Mouse (Mus musculus) heart, embryonic 13.5 days (tissue): ENCODE results near the gene Nav2. TPM values are rescaled to one million over a fixed set of nuclear protein-coding genes. Genes with fewer than 3 reads are reported as not detected.
A peak's percentile ranks its signal among the peaks of the same experiment; 100 is the strongest.

ENCODE experiments used
- ATAC-seq: fragments of 200-750 bp; cut with Nextera tagmentation; 2 replicates; pipeline ENCODE4 v1.8.0; 2017; ENCODE audit warnings: moderate TSS enrichment; ENCODE audit not compliant: insufficient number of reproducible peaks, low FRiP score, low TSS enrichment; ENCODE audit errors: extremely low read depth
- H3K27ac ChIP-seq: fragments of 300-500 bp; sonication (generic); replicated peaks from 2 replicates; pipeline ENCODE4 v1.5.1; 2015; ENCODE audit warnings: moderate library complexity, mild to moderate bottlenecking, inconsistent platforms
- H3K27me3 ChIP-seq: fragments of 300-500 bp; sonication (generic); replicated peaks from 2 replicates; pipeline ENCODE4 v1.6.1; 2015; ENCODE audit warnings: mild to moderate bottlenecking, inconsistent platforms
- H3K36me3 ChIP-seq: fragments of 300-500 bp; sonication (generic); 2 replicates; pipeline ENCODE4 v1.6.1; 2015; ENCODE audit warnings: mild to moderate bottlenecking, inconsistent platforms
- H3K4me1 ChIP-seq: fragments of 300-500 bp; sonication (generic); 2 replicates; pipeline ENCODE4 v1.6.1; 2015; ENCODE audit warnings: inconsistent platforms
- H3K4me2 ChIP-seq: fragments of 300-500 bp; sonication (generic); 2 replicates; pipeline ENCODE4 v1.6.1; 2015; ENCODE audit warnings: inconsistent platforms, mild to moderate bottlenecking, moderate library complexity
- H3K4me3 ChIP-seq: fragments of 300-500 bp; sonication (generic); 2 replicates; pipeline ENCODE4 v1.5.1; 2015; ENCODE audit warnings: moderate library complexity, mild to moderate bottlenecking, inconsistent platforms
- H3K9ac ChIP-seq: fragments of 300-500 bp; sonication (generic); 2 replicates; pipeline ENCODE4 v1.6.1; 2015; ENCODE audit warnings: inconsistent platforms, mild to moderate bottlenecking, moderate library complexity
- H3K9me3 ChIP-seq: fragments of 300-500 bp; sonication (generic); 2 replicates; pipeline ENCODE4 v1.6.1; 2016; ENCODE audit warnings: inconsistent platforms
- WGBS: fragments of 180-500 bp; shearing (Covaris S2); methylation state at CpG from one replicate; pipeline ENCODE4 v1.1.7; 2015; ENCODE audit warnings: mixed read lengths; 5-methylcytosine and 5-hydroxymethylcytosine counted together
- polyA plus RNA-seq: library from polyadenylated mRNA; unstranded; fragments of >200 nt; fragmentation: Nextera tagmentation; extraction: Ambion mirVana; gene quantifications from 2 replicates; pipeline ENCODE4 v1.2.1, GENCODE M21; 2015

Gene Nav2
- polyA plus RNA-seq, 1 experiment from 2014 or later: 25.3 TPM

- no peaks in the 10 kb centered on the region for H3K9me3 ChIP-seq
- H3K4me3 ChIP-seq: no peak overlapping the region
- no peak overlapping the region for H3K27ac ChIP-seq
- H3K36me3 ChIP-seq: peaks cover 99% of the 10 kb centered on the region
- H3K4me2 ChIP-seq: no peak overlapping the region
- 72% methylated on average over 7 of the region's 7 CpGs for WGBS
- no peak for ATAC-seq
- H3K9ac ChIP-seq: no peak overlapping the region
- no peaks in the 10 kb centered on the region for H3K27me3 ChIP-seq
- no peaks in the 10 kb centered on the region for H3K4me1 ChIP-seq
Measured at GRCm38 (mm10) chr7:49582551-49582950, 674.0 kb downstream of the Nav2 start.

GRCm38 (mm10) chr7:49583176-49583575 is 674.7 kb downstream of the Nav2 start:
- no peaks in the 10 kb centered on the region for H3K9me3 ChIP-seq
- peaks cover 99% of the 10 kb centered on the region for H3K36me3 ChIP-seq
- H3K27ac ChIP-seq: no peak overlapping the region
- no peak overlapping the region for H3K4me3 ChIP-seq
- no peaks in the 10 kb centered on the region for H3K27me3 ChIP-seq
- no peaks in the 10 kb centered on the region for H3K4me1 ChIP-seq
- WGBS: 84% methylated on average over 6 of the region's 6 CpGs
- no peak for ATAC-seq
- no peak overlapping the region for H3K9ac ChIP-seq
- H3K4me2 ChIP-seq: no peak overlapping the region

- whole genome bisulfite sequencing: 71% methylated on average over 5 of the region's 5 CpGs
- Histone ChIP-seq H3K4me1 (no peaks in the 10 kb centered on the region), H3K9ac (no peak overlapping the region), H3K9me3 (no peaks in the 10 kb centered on the region), H3K4me3 (no peak overlapping the region), H3K27ac (no peak overlapping the region), H3K36me3 (peaks cover 100% of the 10 kb centered on the region), H3K4me2 (no peak overlapping the region), H3K27me3 (no peaks in the 10 kb centered on the region)
- no peak for ATAC-seq
Measured at GRCm38 (mm10) chr7:49586530-49587120, 678.1 kb downstream of the Nav2 start.

GRCm38 (mm10) chr7:49589635-49590034 is 681.1 kb downstream of the Nav2 start:
- no peak overlapping the region for H3K4me3 ChIP-seq
- no peak overlapping the region for H3K4me2 ChIP-seq
- 85% methylated on average over 8 of the region's 8 CpGs for WGBS
- H3K4me1 ChIP-seq: no peaks in the 10 kb centered on the region
- no peaks in the 10 kb centered on the region for H3K27me3 ChIP-seq
- H3K9me3 ChIP-seq: no peaks in the 10 kb centered on the region
- H3K9ac ChIP-seq: no peak overlapping the region
- H3K27ac ChIP-seq: no peak overlapping the region
- H3K36me3 ChIP-seq: peaks cover 100% of the 10 kb centered on the region
- no peak for ATAC-seq

- no peak overlapping the region for H3K9ac ChIP-seq
- no peak overlapping the region for H3K4me2 ChIP-seq
- peaks cover 99% of the 10 kb centered on the region for H3K36me3 ChIP-seq
- no peak for ATAC-seq
- no peak overlapping the region for H3K27ac ChIP-seq
- no peak overlapping the region for H3K4me3 ChIP-seq
- no peaks in the 10 kb centered on the region for H3K9me3 ChIP-seq
- no peaks in the 10 kb centered on the region for H3K27me3 ChIP-seq
- WGBS: 80% methylated on average over 3 of the region's 3 CpGs
- H3K4me1 ChIP-seq: peaks cover 29% of the 10 kb centered on the region
Measured at GRCm38 (mm10) chr7:49597776-49598175, 689.3 kb downstream of the Nav2 start.

- Histone ChIP-seq H3K4me1 (peaks cover 29% of the 10 kb centered on the region), H3K27ac (no peak overlapping the region), H3K36me3 (peaks cover 99% of the 10 kb centered on the region), H3K27me3 (no peaks in the 10 kb centered on the region), H3K9me3 (no peaks in the 10 kb centered on the region), H3K9ac (no peak overlapping the region), H3K4me3 (no peak overlapping the region), H3K4me2 (no peak overlapping the region)
- no peak for ATAC-seq
- 89% methylated on average over 13 of the region's 13 CpGs for WGBS
Measured at GRCm38 (mm10) chr7:49598225-49598624, 689.7 kb downstream of the Nav2 start.

GRCm38 (mm10) chr7:49599950-49600349 is 691.4 kb downstream of the Nav2 start:
- ATAC-seq: no peak
- H3K36me3 ChIP-seq: peaks cover 99% of the 10 kb centered on the region
- H3K4me1 ChIP-seq: peaks cover 29% of the 10 kb centered on the region
- no peaks in the 10 kb centered on the region for H3K27me3 ChIP-seq
- H3K9me3 ChIP-seq: no peaks in the 10 kb centered on the region
- 63% methylated on average over 3 of the region's 3 CpGs for WGBS
- H3K4me2 ChIP-seq: no peak overlapping the region
- no peak overlapping the region for H3K9ac ChIP-seq
- H3K27ac ChIP-seq: peak overlapping the region; percentile 21; the same call in 1 of the 2 replicates
- no peak overlapping the region for H3K4me3 ChIP-seq

- no peak overlapping the region for H3K4me3 ChIP-seq
- no peaks in the 10 kb centered on the region for H3K27me3 ChIP-seq
- 0 out of 2 replicates have a peak overlapping the region, but pooled peaks have one; percentile 4 for H3K27ac ChIP-seq
- H3K9ac ChIP-seq: no peak overlapping the region
- ATAC-seq: no peak
- WGBS: 45% methylated on average over 13 of the region's 13 CpGs
- H3K9me3 ChIP-seq: no peaks in the 10 kb centered on the region
- no peak overlapping the region for H3K4me2 ChIP-seq
- H3K4me1 ChIP-seq: peaks cover 29% of the 10 kb centered on the region
- H3K36me3 ChIP-seq: peaks cover 99% of the 10 kb centered on the region
Measured at GRCm38 (mm10) chr7:49601191-49601975, 692.9 kb downstream of the Nav2 start.

- Histone ChIP-seq H3K9me3 (no peaks in the 10 kb centered on the region), H3K9ac (no peak overlapping the region), H3K4me1 (peaks cover 14% of the 10 kb centered on the region), H3K36me3 (peaks cover 93% of the 10 kb centered on the region), H3K4me3 (no peak overlapping the region), H3K27me3 (no peaks in the 10 kb centered on the region), H3K4me2 (no peak overlapping the region), H3K27ac (no peak overlapping the region)
- 85% methylated on average over 14 of the region's 14 CpGs for WGBS
- ATAC-seq: no peak
Measured at GRCm38 (mm10) chr7:49604244-49604643, 695.7 kb downstream of the Nav2 start.

- H3K4me3 ChIP-seq: no peak overlapping the region
- H3K27me3 ChIP-seq: no peaks in the 10 kb centered on the region
- peaks cover 5% of the 10 kb centered on the region; the same call in 1 of the 2 replicates for H3K4me1 ChIP-seq
- WGBS: 73% methylated on average over 15 of the region's 15 CpGs
- H3K4me2 ChIP-seq: no peak overlapping the region
- H3K9me3 ChIP-seq: no peaks in the 10 kb centered on the region
- peaks cover 83% of the 10 kb centered on the region for H3K36me3 ChIP-seq
- no peak for ATAC-seq
- H3K9ac ChIP-seq: no peak overlapping the region
- H3K27ac ChIP-seq: peak overlapping the region; percentile 32
Measured at GRCm38 (mm10) chr7:49604965-49605795, 696.7 kb downstream of the Nav2 start.

GRCm38 (mm10) chr7:49616258-49616735 is 707.8 kb downstream of the Nav2 start:
- H3K4me2 ChIP-seq: peak overlapping the region; percentile 47

More at GRCm38 (mm10) chr7:49616258-49616735, 707.8 kb downstream of the Nav2 start:
- H3K36me3 ChIP-seq: no peaks in the 10 kb centered on the region
- no peak overlapping the region for H3K4me3 ChIP-seq
- no peak overlapping the region for H3K9ac ChIP-seq
- H3K27ac ChIP-seq: no peak overlapping the region
- no peaks in the 10 kb centered on the region for H3K4me1 ChIP-seq
- H3K27me3 ChIP-seq: peaks cover 35% of the 10 kb centered on the region
- no peak; the same call in 1 of the 2 replicates for ATAC-seq
- H3K9me3 ChIP-seq: no peaks in the 10 kb centered on the region
- WGBS: 7% methylated on average over 5 of the region's 7 CpGs
